Mouse (Mus musculus): ENCODE measurements at regions not wholly inside any gene's neighbourhood (a gene's known extent, or its start where the extent isn't known, plus 50 kb on each side); places are given as distances from the start of the nearest gene placed in this dataset.

DNA sequence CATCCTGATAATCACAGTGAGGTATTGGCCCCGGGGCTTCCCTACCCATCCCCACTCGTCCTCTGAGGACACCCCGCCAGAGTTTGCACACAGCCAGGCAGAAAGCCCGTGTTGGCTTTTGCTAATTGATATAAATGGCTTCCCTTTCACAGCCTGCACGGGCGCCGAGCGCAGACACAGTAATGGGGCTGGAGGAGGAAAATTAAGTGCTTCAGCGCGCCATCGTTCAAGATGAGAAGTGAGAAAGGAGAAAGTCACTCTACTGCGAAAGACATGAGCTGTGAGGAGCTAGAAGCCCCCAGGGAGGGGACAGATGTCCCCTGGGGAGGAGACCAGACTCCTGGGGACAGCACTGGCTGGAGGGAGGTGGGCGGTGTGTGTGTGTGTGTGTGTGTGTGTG lies 239.2 kb upstream of the Sulf2 start:
- in situ Hi-C loops (cut with MboI; ENCODE audit: low sequenced_read_pairs in 2 of 2, unreplicated experiment in 2 of 2): no loop called here
- Histone ChIP-seq H3K27ac (ENCODE audit: insufficient read depth, low read depth, low read length, poor library complexity, severe bottlenecking) (no peak overlapping the region), H3K4me1 (ENCODE audit: control insufficient read depth in 2 of 2, insufficient read depth in 2 of 2, low read length in 2 of 2, poor library complexity in 1 of 2) (no peaks in the 10 kb centered on the region), H3K9me3 (ENCODE audit: control insufficient read depth, insufficient read depth, low read depth, low read length) (no peaks in the 10 kb centered on the region), H3K36me3 (ENCODE audit: control insufficient read depth, insufficient read depth, low read length, poor library complexity, severe bottlenecking) (no peaks in the 10 kb centered on the region), H3K9ac (ENCODE audit: insufficient read depth, low read depth, low read length, poor library complexity, severe bottlenecking) (no peak overlapping the region), H3K4me3 (ENCODE audit: insufficient read depth in 1 of 2, low read depth in 1 of 2, low read length in 2 of 2, poor library complexity in 1 of 2, severe bottlenecking in 1 of 2) (no peak overlapping the region)
- no peak for DNase-seq (ENCODE audit: low read depth, low spot score)
- TF ChIP-seq ZNF384 (IDR thresholded peaks at IDR 0.05; ENCODE audit: low read depth, low read length): no peak
- TF ChIP-seq CHD2 (IDR thresholded peaks at IDR 0.05; ENCODE audit: low read depth, low read length): no peak
- TF ChIP-seq MAFK (IDR thresholded peaks at IDR 0.05; ENCODE audit: insufficient read depth, low read depth, low read length): no peak
- no peak for TF ChIP-seq ZC3H11A (IDR thresholded peaks at IDR 0.05; ENCODE audit: borderline replicate concordance, low read depth, low read length)
- no peak for TF ChIP-seq HCFC1 (IDR thresholded peaks at IDR 0.05; ENCODE audit: borderline replicate concordance, insufficient read depth, low read length)

DNA sequence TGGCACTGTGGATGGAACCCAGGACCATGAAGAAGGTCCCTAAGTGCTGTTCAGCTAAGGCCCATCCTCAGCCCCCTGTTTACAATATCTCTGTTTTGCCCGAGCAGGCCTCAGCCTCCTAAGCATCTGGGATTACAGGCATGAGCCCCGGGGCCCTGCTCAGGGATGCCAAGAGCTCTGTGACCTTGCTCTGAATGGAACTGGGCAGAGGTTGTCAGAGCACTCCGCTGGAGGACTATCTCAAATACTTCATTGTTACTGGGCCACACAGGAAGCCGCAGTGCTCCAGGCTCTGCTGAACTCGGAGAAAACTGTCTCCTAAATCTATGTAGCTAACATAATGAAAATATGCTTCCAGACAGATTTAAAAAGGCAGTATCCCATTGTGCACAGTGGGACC lies 235.7 kb upstream of the Sulf2 start:
- no peak for DNase-seq (ENCODE audit: low read depth, low spot score)
- Histone ChIP-seq H3K27ac (ENCODE audit: insufficient read depth, low read depth, low read length, poor library complexity, severe bottlenecking) (no peak overlapping the region), H3K4me3 (ENCODE audit: insufficient read depth in 1 of 2, low read depth in 1 of 2, low read length in 2 of 2, poor library complexity in 1 of 2, severe bottlenecking in 1 of 2) (no peak overlapping the region), H3K9ac (ENCODE audit: insufficient read depth, low read depth, low read length, poor library complexity, severe bottlenecking) (no peak overlapping the region), H3K36me3 (ENCODE audit: control insufficient read depth, insufficient read depth, low read length, poor library complexity, severe bottlenecking) (no peaks in the 10 kb centered on the region), H3K4me1 (ENCODE audit: control insufficient read depth in 2 of 2, insufficient read depth in 2 of 2, low read length in 2 of 2, poor library complexity in 1 of 2) (no peaks in the 10 kb centered on the region), H3K9me3 (ENCODE audit: control insufficient read depth, insufficient read depth, low read depth, low read length) (no peaks in the 10 kb centered on the region)
- in situ Hi-C loops (cut with MboI; ENCODE audit: low sequenced_read_pairs in 2 of 2, unreplicated experiment in 2 of 2): no loop called here
- TF ChIP-seq ZC3H11A (IDR thresholded peaks at IDR 0.05; ENCODE audit: borderline replicate concordance, low read depth, low read length) (no peak), HCFC1 (IDR thresholded peaks at IDR 0.05; ENCODE audit: borderline replicate concordance, insufficient read depth, low read length) (no peak), CHD2 (IDR thresholded peaks at IDR 0.05; ENCODE audit: low read depth, low read length) (no peak), MAFK (IDR thresholded peaks at IDR 0.05; ENCODE audit: insufficient read depth, low read depth, low read length) (no peak), ZNF384 (IDR thresholded peaks at IDR 0.05; ENCODE audit: low read depth, low read length) (no peak)

DNA sequence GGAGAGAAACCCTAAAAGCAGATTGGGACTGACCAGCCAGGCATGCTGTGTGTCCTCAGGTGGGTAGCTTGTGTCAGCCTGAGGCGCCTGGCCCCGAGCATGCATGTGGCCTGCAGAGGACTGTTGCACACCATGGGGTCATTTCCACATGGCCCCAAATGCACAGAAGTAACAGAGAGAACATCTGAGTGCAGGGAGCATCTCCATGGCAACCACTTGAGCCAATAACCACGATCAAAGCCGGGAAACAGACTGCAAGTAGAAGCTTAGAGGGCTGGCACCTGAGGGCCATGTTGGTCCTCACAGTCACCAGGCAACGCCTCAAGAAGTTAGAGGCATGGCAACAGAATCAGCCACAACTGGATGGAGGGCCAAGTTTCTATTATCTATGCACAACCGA lies 232.6 kb upstream of the Sulf2 start:
- no peak overlapping the region for H3K27ac ChIP-seq (ENCODE audit: insufficient read depth, low read depth, low read length, poor library complexity, severe bottlenecking)
- H3K4me3 ChIP-seq (ENCODE audit: insufficient read depth in 1 of 2, low read depth in 1 of 2, low read length in 2 of 2, poor library complexity in 1 of 2, severe bottlenecking in 1 of 2): no peak overlapping the region
- no peak overlapping the region for H3K9ac ChIP-seq (ENCODE audit: insufficient read depth, low read depth, low read length, poor library complexity, severe bottlenecking)
- no peaks in the 10 kb centered on the region for H3K36me3 ChIP-seq (ENCODE audit: control insufficient read depth, insufficient read depth, low read length, poor library complexity, severe bottlenecking)
- DNase-seq (ENCODE audit: low read depth, low spot score): no peak
- H3K4me1 ChIP-seq (ENCODE audit: control insufficient read depth in 2 of 2, insufficient read depth in 2 of 2, low read length in 2 of 2, poor library complexity in 1 of 2): no peaks in the 10 kb centered on the region; a peak in 1 of 4 replicates
- no peaks in the 10 kb centered on the region for H3K9me3 ChIP-seq (ENCODE audit: control insufficient read depth, insufficient read depth, low read depth, low read length)
- no peak for TF ChIP-seq ZNF384 (IDR thresholded peaks at IDR 0.05; ENCODE audit: low read depth, low read length)
- in situ Hi-C loops (cut with MboI; ENCODE audit: low sequenced_read_pairs in 2 of 2, unreplicated experiment in 2 of 2): no loop called here

DNA sequence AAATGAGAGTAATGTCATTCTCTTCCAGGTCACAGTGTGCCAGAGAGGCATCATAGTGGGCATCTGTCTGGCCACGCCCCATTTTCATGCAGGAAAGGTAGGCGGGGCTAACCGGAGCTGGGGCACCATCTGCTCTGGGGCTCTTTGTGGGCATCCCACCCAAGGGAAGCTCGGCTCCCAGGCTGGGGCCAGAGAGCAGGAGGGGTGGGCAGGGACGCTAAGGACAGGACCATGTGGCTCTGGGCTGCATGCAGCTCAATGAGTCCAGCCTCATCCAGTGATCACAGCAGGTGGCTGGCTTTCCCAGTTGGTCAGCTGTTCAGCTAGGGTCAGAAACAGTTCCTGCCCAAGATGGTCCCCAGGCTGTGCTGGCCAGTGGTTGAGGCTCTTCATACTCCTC lies 231.4 kb upstream of the Sulf2 start:
- no peak overlapping the region for H3K4me3 ChIP-seq (ENCODE audit: insufficient read depth in 1 of 2, low read depth in 1 of 2, low read length in 2 of 2, poor library complexity in 1 of 2, severe bottlenecking in 1 of 2)
- no peak overlapping the region for H3K9ac ChIP-seq (ENCODE audit: insufficient read depth, low read depth, low read length, poor library complexity, severe bottlenecking)
- no peaks in the 10 kb centered on the region; a peak in 1 of 4 replicates for H3K4me1 ChIP-seq (ENCODE audit: control insufficient read depth in 2 of 2, insufficient read depth in 2 of 2, low read length in 2 of 2, poor library complexity in 1 of 2)
- in situ Hi-C loops (cut with MboI; ENCODE audit: low sequenced_read_pairs in 2 of 2, unreplicated experiment in 2 of 2): no loop called here
- H3K27ac ChIP-seq (ENCODE audit: insufficient read depth, low read depth, low read length, poor library complexity, severe bottlenecking): no peak overlapping the region
- TF ChIP-seq MAFK (IDR thresholded peaks at IDR 0.05; ENCODE audit: insufficient read depth, low read depth, low read length): no peak
- TF ChIP-seq CHD2 (IDR thresholded peaks at IDR 0.05; ENCODE audit: low read depth, low read length): no peak
- no peak for TF ChIP-seq HCFC1 (IDR thresholded peaks at IDR 0.05; ENCODE audit: borderline replicate concordance, insufficient read depth, low read length)
- no peak for TF ChIP-seq ZNF384 (IDR thresholded peaks at IDR 0.05; ENCODE audit: low read depth, low read length)
- no peak for TF ChIP-seq ZC3H11A (IDR thresholded peaks at IDR 0.05; ENCODE audit: borderline replicate concordance, low read depth, low read length)
- DNase-seq (ENCODE audit: low read depth, low spot score): no peak
- no peaks in the 10 kb centered on the region for H3K9me3 ChIP-seq (ENCODE audit: control insufficient read depth, insufficient read depth, low read depth, low read length)
- no peaks in the 10 kb centered on the region for H3K36me3 ChIP-seq (ENCODE audit: control insufficient read depth, insufficient read depth, low read length, poor library complexity, severe bottlenecking)

DNA sequence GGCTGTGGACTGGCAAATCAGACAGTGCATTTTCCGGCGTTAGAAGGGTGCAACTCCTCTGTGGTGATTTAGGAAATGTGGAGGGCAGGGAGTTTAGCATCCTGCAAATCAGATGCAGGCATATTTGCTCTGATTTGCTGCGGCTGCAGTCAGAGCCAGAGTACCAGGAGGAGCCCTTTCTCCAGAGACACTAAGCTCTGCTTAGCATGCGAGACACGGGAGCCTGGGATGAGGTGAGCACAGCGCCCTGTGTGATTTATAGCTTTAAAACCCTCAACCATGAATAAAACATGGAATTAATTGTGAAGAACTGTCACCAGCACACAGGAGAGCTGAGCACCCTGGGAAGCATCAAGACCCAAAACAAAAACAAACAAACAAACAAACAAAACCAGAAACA lies 229.1 kb upstream of the Sulf2 start:
- Histone ChIP-seq H3K9me3 (ENCODE audit: control insufficient read depth, insufficient read depth, low read depth, low read length) (no peaks in the 10 kb centered on the region), H3K9ac (ENCODE audit: insufficient read depth, low read depth, low read length, poor library complexity, severe bottlenecking) (no peak overlapping the region), H3K36me3 (ENCODE audit: control insufficient read depth, insufficient read depth, low read length, poor library complexity, severe bottlenecking) (no peaks in the 10 kb centered on the region), H3K4me1 (ENCODE audit: control insufficient read depth in 2 of 2, insufficient read depth in 2 of 2, low read length in 2 of 2, poor library complexity in 1 of 2) (no peaks in the 10 kb centered on the region; a peak in 1 of 4 replicates), H3K27ac (ENCODE audit: insufficient read depth, low read depth, low read length, poor library complexity, severe bottlenecking) (no peak overlapping the region), H3K4me3 (ENCODE audit: insufficient read depth in 1 of 2, low read depth in 1 of 2, low read length in 2 of 2, poor library complexity in 1 of 2, severe bottlenecking in 1 of 2) (no peak overlapping the region)
- no peak for TF ChIP-seq ZNF384 (IDR thresholded peaks at IDR 0.05; ENCODE audit: low read depth, low read length)
- no peak for TF ChIP-seq ZC3H11A (IDR thresholded peaks at IDR 0.05; ENCODE audit: borderline replicate concordance, low read depth, low read length)
- TF ChIP-seq MAFK (IDR thresholded peaks at IDR 0.05; ENCODE audit: insufficient read depth, low read depth, low read length): no peak
- TF ChIP-seq CHD2 (IDR thresholded peaks at IDR 0.05; ENCODE audit: low read depth, low read length): no peak
- TF ChIP-seq HCFC1 (IDR thresholded peaks at IDR 0.05; ENCODE audit: borderline replicate concordance, insufficient read depth, low read length): no peak
- no peak for DNase-seq (ENCODE audit: low read depth, low spot score)
- in situ Hi-C loops (cut with MboI; ENCODE audit: low sequenced_read_pairs in 2 of 2, unreplicated experiment in 2 of 2): no loop called here
